Mouse (Mus musculus): ENCODE results near the gene Txnrd2. TPM values are rescaled to one million over a fixed set of nuclear protein-coding genes. Genes with fewer than 3 reads are reported as not detected.

The Txnrd2 gene
- total RNA-seq, 2 experiments from 2014 or later, result 24.1 to 27.4 TPM

GRCm38 (mm10) chr16:18411026-18411649, 15.0 kb upstream of the Txnrd2 start:
- intact Hi-C loops (cut with DNase I), result no loop called here
- no peak for DNase-seq (ENCODE audit: extremely low spot score in 1 of 2, low spot score in 2 of 2)

- intact Hi-C loops (cut with DNase I), result no loop called here
- DNase-seq (ENCODE audit: extremely low spot score in 1 of 2, low spot score in 2 of 2), result peak in 1 of 2 experiments; percentile 58
Measured at GRCm38 (mm10) chr16:18411802-18412476, 14.2 kb upstream of the Txnrd2 start.

- no peak for DNase-seq (ENCODE audit: extremely low spot score in 1 of 2, low spot score in 2 of 2)
- intact Hi-C loops (cut with DNase I), result no loop called here
Measured at GRCm38 (mm10) chr16:18413032-18413816, 13.0 kb upstream of the Txnrd2 start.

- intact Hi-C loops (cut with DNase I), result no loop called here
- no peak for DNase-seq (ENCODE audit: extremely low spot score in 1 of 2, low spot score in 2 of 2)
Measured at GRCm38 (mm10) chr16:18416094-18416761, 10.0 kb upstream of the Txnrd2 start.

GRCm38 (mm10) chr16:18416837-18417236, 9.3 kb upstream of the Txnrd2 start:
- intact Hi-C loops (cut with DNase I), result no loop called here
- DNase-seq (ENCODE audit: extremely low spot score in 1 of 2, low spot score in 2 of 2), result no peak

- intact Hi-C loops (cut with DNase I), result no loop called here
- no peak for DNase-seq (ENCODE audit: extremely low spot score in 1 of 2, low spot score in 2 of 2)
Measured at GRCm38 (mm10) chr16:18417491-18417890, 8.7 kb upstream of the Txnrd2 start.

- intact Hi-C loops (cut with DNase I), result no loop called here
- no peak for DNase-seq (ENCODE audit: extremely low spot score in 1 of 2, low spot score in 2 of 2)
Measured at GRCm38 (mm10) chr16:18418756-18419602, 7.2 kb upstream of the Txnrd2 start.

DNA sequence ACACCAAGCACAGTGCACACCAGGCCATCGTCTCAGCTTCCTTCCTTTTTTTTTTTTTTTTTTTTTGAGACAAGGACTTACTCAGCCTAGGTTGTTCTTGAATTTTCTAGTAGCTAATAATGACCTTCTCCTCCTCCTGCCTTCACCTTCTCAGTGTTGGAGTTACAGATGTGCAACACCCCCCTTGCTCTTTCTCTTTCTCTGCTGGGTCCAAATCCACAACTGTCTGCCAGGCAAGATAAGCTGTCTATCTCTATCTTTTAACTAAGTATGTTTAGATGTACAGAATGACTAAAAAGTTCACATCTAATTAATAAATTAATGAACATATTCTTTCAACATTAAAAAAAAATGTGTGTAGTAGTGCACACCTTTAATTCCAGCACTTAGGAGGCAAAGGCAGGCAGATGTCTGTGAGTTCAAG, 6.6 kb upstream of the Txnrd2 start:
- no peak for DNase-seq (ENCODE audit: extremely low spot score in 1 of 2, low spot score in 2 of 2)
- intact Hi-C loops (cut with DNase I), result loop anchor here (5.0 kb wide), 1 partner anchor 72 kb away; the partner anchor contains the start of genes Arvcf and Tango2

DNA sequence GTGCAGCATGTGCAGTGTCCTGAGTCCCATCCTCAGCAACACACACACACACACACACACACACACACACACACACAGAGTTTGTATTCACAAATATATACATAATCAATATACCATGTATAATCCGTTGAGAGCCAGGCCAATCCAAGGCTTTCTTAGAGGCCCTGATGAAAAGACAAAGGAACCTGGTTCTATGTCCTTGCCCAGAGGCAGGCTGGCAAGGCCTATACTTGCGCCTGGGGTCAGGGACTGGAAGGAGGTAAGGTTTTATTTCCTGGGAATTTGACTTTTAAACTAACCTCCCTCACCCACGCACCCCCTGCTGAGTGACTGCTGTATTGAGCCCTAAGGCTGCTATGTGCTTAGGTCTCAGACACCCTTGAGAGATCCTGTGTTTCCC, 5.6 kb upstream of the Txnrd2 start:
- no peak for DNase-seq (ENCODE audit: extremely low spot score in 1 of 2, low spot score in 2 of 2)
- intact Hi-C loops (cut with DNase I), result loop anchor here (5.0 kb wide), 1 partner anchor 73 kb away; the partner anchor contains the start of genes Arvcf and Tango2

DNA sequence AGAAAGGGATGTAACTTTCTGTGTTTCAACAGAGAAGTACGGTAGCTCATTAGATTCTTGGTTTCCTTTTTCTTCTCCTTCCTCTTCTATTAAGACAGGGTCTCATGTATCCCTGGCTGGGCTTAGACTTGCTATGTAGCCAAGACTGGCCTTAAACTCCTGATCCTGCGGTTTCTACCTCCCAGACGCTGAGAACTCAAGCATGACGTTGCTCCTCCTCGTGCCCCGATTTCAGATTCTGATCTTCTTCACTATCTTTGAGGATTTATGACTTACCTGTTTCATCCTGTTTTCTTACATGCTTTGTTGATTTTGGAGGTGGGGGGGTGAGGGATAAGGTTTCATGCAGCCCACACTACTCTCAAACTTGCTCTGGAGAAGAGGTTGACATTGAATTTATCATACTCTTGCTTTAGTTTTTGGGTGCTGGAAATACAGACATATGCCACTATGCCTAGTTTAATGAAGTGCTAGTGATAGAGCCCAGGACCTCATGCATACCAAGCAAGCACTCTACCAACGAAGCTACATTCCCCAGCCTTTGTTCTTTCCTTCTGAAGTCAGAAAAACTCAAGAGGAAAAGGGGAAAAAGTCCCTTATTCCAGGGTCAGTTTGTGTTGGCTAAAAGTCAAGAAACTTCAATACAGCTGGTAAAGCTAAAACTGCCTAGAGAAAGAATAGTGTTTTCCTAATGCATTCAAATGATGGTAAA, 2.8 kb upstream of the Txnrd2 start:
- intact Hi-C loops (cut with DNase I), result loop anchor here (5.0 kb wide), 1 partner anchor 76 kb away; the partner anchor contains the start of genes Arvcf and Tango2
- no peak for DNase-seq (ENCODE audit: extremely low spot score in 1 of 2, low spot score in 2 of 2)

DNA sequence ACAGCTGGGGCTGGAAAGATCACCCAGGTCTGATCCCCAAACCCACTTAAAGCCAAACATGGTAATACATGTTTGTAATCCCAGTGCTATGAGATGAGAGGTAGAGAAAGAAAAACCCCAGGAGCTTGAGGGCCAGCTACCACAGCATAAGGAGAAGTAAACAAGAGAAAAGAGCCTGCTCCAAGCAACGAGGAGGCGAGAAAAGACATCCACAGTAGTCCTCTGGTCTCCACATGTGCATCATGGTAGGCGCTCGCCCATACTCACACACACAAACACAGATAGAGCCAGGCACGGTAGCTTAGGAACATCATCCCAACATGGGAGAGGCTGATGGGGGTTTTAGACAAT, 2.3 kb upstream of the Txnrd2 start:
- intact Hi-C loops (cut with DNase I), result loop anchor here (5.0 kb wide), 1 partner anchor 77 kb away; the partner anchor contains the start of genes Arvcf and Tango2
- no peak for DNase-seq (ENCODE audit: extremely low spot score in 1 of 2, low spot score in 2 of 2)

- intact Hi-C loops (cut with DNase I), result loop anchor here (5.0 kb wide), 1 partner anchor 77 kb away; the partner anchor contains the start of genes Arvcf and Tango2
- no peak for DNase-seq (ENCODE audit: extremely low spot score in 1 of 2, low spot score in 2 of 2)
Measured at GRCm38 (mm10) chr16:18424364-18425045, 1.7 kb upstream of the Txnrd2 start.

- intact Hi-C loops (cut with DNase I), result no loop called here
- DNase-seq (ENCODE audit: extremely low spot score in 1 of 2, low spot score in 2 of 2), result no peak
Measured at GRCm38 (mm10) chr16:18425475-18426214, 539 bp upstream of the Txnrd2 start.

GRCm38 (mm10) chr16:18426802-18427280, 657 bp downstream of the Txnrd2 start, which contains the start of gene Comt:
Comt (minus strand) TSS chr16:18426852.
- intact Hi-C loops (cut with DNase I), result no loop called here

DNA sequence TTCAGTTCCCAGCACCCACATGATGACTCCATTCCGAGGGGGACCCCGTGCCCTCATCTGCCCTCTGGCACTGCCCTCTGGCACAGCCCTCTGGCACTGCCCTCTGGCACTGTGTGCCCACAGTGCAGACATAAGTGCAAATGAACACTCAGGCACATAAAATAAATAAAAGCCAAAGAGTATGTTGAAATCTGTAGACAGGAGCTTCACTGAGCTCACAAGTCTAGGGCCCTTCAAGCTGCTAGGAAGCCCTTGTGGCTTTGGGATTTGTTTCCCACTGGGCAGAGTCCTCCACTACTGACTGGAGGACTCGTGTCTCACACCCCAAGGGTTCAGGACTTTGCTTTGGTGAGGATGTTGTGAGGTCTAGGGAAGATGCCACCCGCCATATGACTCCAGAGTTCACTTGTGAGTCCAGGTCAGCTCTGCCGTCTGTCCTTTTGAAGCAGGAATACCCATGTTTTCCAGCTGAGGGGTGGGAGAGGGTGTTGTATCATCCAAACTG, 1.9 kb downstream of the Txnrd2 start:
- intact Hi-C loops (cut with DNase I), result no loop called here
- no peak for DNase-seq (ENCODE audit: extremely low spot score in 1 of 2, low spot score in 2 of 2)

More at GRCm38 (mm10) chr16:18426802-18427280, 657 bp downstream of the Txnrd2 start, which contains the start of gene Comt:
- no peak for DNase-seq (ENCODE audit: extremely low spot score in 1 of 2, low spot score in 2 of 2)

GRCm38 (mm10) chr16:18428516-18429042, 2.4 kb downstream of the Txnrd2 start:
- intact Hi-C loops (cut with DNase I), result no loop called here
- DNase-seq (ENCODE audit: extremely low spot score in 1 of 2, low spot score in 2 of 2), result no peak

Data from left cerebral cortex, postnatal 10 days (tissue).